Mouse (Mus musculus) cerebellum, adult 2 months (tissue): Measurements from ENCODE around the gene Thap12.

Experiments used
- CTCF ChIP-seq: fragments of 200-500 bp; IDR thresholded peaks from 2 replicates; pipeline ENCODE4 v1.5.1; 2011; ENCODE audit warnings: low read depth, mild to moderate bottlenecking, control low read depth, low read length, moderate library complexity, borderline replicate concordance; ENCODE audit not compliant: insufficient read depth
- POLR2A ChIP-seq: fragments of 200-500 bp; IDR thresholded peaks from 2 replicates; pipeline ENCODE4 v1.6.1; 2011; ENCODE audit warnings: low read length, control low read depth, borderline replicate concordance; ENCODE audit not compliant: insufficient read depth

- TF ChIP-seq POLR2A (no peak), CTCF (no peak)
These were observed 4.3 kb upstream of the Thap12 start for GRCm38 (mm10) chr7:98698590-98698989.
